Mouse (Mus musculus) G1E (cell line): ENCODE measurements around the gene Mab21l1. TPM values are rescaled to one million over a fixed set of nuclear protein-coding genes. Genes with fewer than 3 reads are reported as not detected.

Experiments used
- ATAC-seq: 2 replicates; pipeline ENCODE4 v1.8.0; 2016; ENCODE audit warnings: mild to moderate bottlenecking; ENCODE audit not compliant: insufficient number of reproducible peaks, poor library complexity, low FRiP score, severe bottlenecking; ENCODE audit errors: extremely low read depth
- DNase-seq: peaks from one replicate; pipeline ENCODE4 v3.0.0; 2012; ENCODE audit warnings: low spot score
- H3K27me3 ChIP-seq: 2 replicates; pipeline ENCODE4 v1.6.1; 2012; ENCODE audit warnings: mild to moderate bottlenecking, low read length, inconsistent platforms; ENCODE audit not compliant: insufficient read depth
- H3K36me3 ChIP-seq: replicated peaks from 2 replicates; pipeline ENCODE3; 2012; ENCODE audit warnings: mild to moderate bottlenecking, inconsistent platforms
- H3K4me1 ChIP-seq: 2 replicates; pipeline ENCODE4 v1.6.1; 2012; ENCODE audit warnings: low read depth, low read length, inconsistent platforms, mixed read lengths; ENCODE audit not compliant: insufficient read depth
- H3K4me3 ChIP-seq: 2 replicates; pipeline ENCODE4 v1.5.1; 2012; ENCODE audit warnings: low read depth, mild to moderate bottlenecking, inconsistent platforms, low read length, moderate library complexity, mixed read lengths
- H3K9me3 ChIP-seq: replicated peaks from 2 replicates; pipeline ENCODE4 v1.6.1; 2012; ENCODE audit warnings: inconsistent platforms
- CTCF ChIP-seq: IDR thresholded peaks from 2 replicates; pipeline ENCODE4 v1.5.1; 2012; ENCODE audit warnings: low read depth, low read length, inconsistent platforms, mixed read lengths
- GATA1 ChIP-seq: IDR thresholded peaks from 2 replicates; pipeline ENCODE4 v1.6.1; 2012; ENCODE audit warnings: borderline replicate concordance, low read length, inconsistent platforms, mixed read lengths
- GATA2 ChIP-seq: IDR thresholded peaks from 2 replicates; pipeline ENCODE4 v1.6.1; 2012; ENCODE audit warnings: low read depth, low read length, inconsistent platforms, borderline replicate concordance
- POLR2AphosphoS5 ChIP-seq: IDR thresholded peaks from 2 replicates; pipeline ENCODE4 v1.6.1; 2012; ENCODE audit warnings: low read depth, low read length, inconsistent platforms; ENCODE audit not compliant: insufficient replicate concordance
- TAL1 ChIP-seq: conservative IDR thresholded peaks from 2 replicates; pipeline ENCODE4 v1.6.1; 2012; ENCODE audit warnings: low read depth, low read length, inconsistent platforms, mixed read lengths
- polyA plus RNA-seq: library from polyadenylated mRNA; stranded (reverse); fragments of >175 nt; gene quantifications from 2 replicates; pipeline ENCODE4 v1.2.3, GENCODE M21; 2012
- total RNA-seq, 2 experiments: library from RNA; stranded (forward) in 1 of 2; stranded (reverse) in 1 of 2; fragments of 200-1000 nt in 1 of 2; fragments of >200 nt in 1 of 2; fragmentation: Nextera tagmentation in 1 of 2; gene quantifications; 2 replicates each; pipeline ENCODE4 v1.2.3; 2014 to 2017

The Mab21l1 gene
- total and polyA plus RNA-seq, 3 experiments: 0.16 TPM; not detected in 2

- ATAC-seq: no peak
- Histone ChIP-seq H3K36me3 (no peaks in the 10 kb centered on the region), H3K27me3 (no peaks in the 10 kb centered on the region), H3K4me1 (no peaks in the 10 kb centered on the region), H3K9me3 (peaks cover 21% of the 10 kb centered on the region), H3K4me3 (no peak overlapping the region)
- no peak for TF ChIP-seq CTCF
- no peak for TF ChIP-seq GATA2
- TF ChIP-seq GATA1: no peak
- TF ChIP-seq TAL1: no peak
- TF ChIP-seq POLR2AphosphoS5: no peak
- no peak for DNase-seq
These were observed 25.6 kb upstream of the Mab21l1 start for GRCm38 (mm10) chr3:55756602-55757190.

- peaks cover 21% of the 10 kb centered on the region for H3K9me3 ChIP-seq
- H3K4me3 ChIP-seq: no peak overlapping the region
- H3K36me3 ChIP-seq: no peaks in the 10 kb centered on the region
- H3K4me1 ChIP-seq: no peaks in the 10 kb centered on the region
- no peak for ATAC-seq
- TF ChIP-seq CTCF (no peak), TAL1 (no peak), GATA2 (no peak)
- DNase-seq: no peak
- H3K27me3 ChIP-seq: no peaks in the 10 kb centered on the region
These were observed 24.0 kb upstream of the Mab21l1 start for GRCm38 (mm10) chr3:55758297-55758696.

GRCm38 (mm10) chr3:55763591-55763990, 18.7 kb upstream of the Mab21l1 start:
- no peaks in the 10 kb centered on the region for H3K4me1 ChIP-seq
- TF ChIP-seq TAL1 (no peak), GATA2 (no peak), CTCF (no peak), GATA1 (no peak), POLR2AphosphoS5 (no peak)
- peaks cover 14% of the 10 kb centered on the region for H3K9me3 ChIP-seq
- no peak overlapping the region for H3K4me3 ChIP-seq
- H3K36me3 ChIP-seq: no peaks in the 10 kb centered on the region
- DNase-seq (no peak), ATAC-seq (no peak)
- no peaks in the 10 kb centered on the region for H3K27me3 ChIP-seq

- DNase-seq (no peak), ATAC-seq (no peak)
- H3K27me3 ChIP-seq: no peaks in the 10 kb centered on the region
- H3K9me3 ChIP-seq: peaks cover 12% of the 10 kb centered on the region
- no peaks in the 10 kb centered on the region for H3K36me3 ChIP-seq
- TF ChIP-seq CTCF (no peak), GATA1 (no peak), TAL1 (no peak), GATA2 (no peak), POLR2AphosphoS5 (no peak)
- H3K4me3 ChIP-seq: no peak overlapping the region
- H3K4me1 ChIP-seq: no peaks in the 10 kb centered on the region
These were observed 13.7 kb upstream of the Mab21l1 start for GRCm38 (mm10) chr3:55768654-55769053.

GRCm38 (mm10) chr3:55769308-55769707, 13.0 kb upstream of the Mab21l1 start:
- Histone ChIP-seq H3K4me1 (no peaks in the 10 kb centered on the region), H3K36me3 (no peaks in the 10 kb centered on the region), H3K4me3 (no peak overlapping the region), H3K9me3 (peaks cover 14% of the 10 kb centered on the region), H3K27me3 (no peaks in the 10 kb centered on the region)
- no peak for TF ChIP-seq GATA2
- TF ChIP-seq POLR2AphosphoS5: no peak
- TF ChIP-seq GATA1: no peak
- no peak for TF ChIP-seq TAL1
- no peak for TF ChIP-seq CTCF
- no peak for ATAC-seq
- no peak for DNase-seq

- TF ChIP-seq TAL1 (no peak), GATA1 (no peak), POLR2AphosphoS5 (no peak), GATA2 (no peak), CTCF (no peak)
- Histone ChIP-seq H3K4me3 (no peak overlapping the region), H3K36me3 (no peaks in the 10 kb centered on the region), H3K4me1 (no peaks in the 10 kb centered on the region), H3K27me3 (no peaks in the 10 kb centered on the region), H3K9me3 (peaks cover 5% of the 10 kb centered on the region; the same call in 1 of the 2 replicates)
- DNase-seq (no peak), ATAC-seq (no peak)
These were observed 8.1 kb upstream of the Mab21l1 start for GRCm38 (mm10) chr3:55774203-55774602.
